Mouse (Mus musculus) large intestine, adult 2 months (tissue): Measurements from ENCODE around the gene Eef1b2. TPM values are rescaled to one million over a fixed set of nuclear protein-coding genes. Genes with fewer than 3 reads are reported as not detected.
"Not testable (repeated sequence)": the region's sequence is repeated elsewhere in the genome, so short reads cannot be mapped to it uniquely, and the experiment has no call there.

Source experiments
- DNase-seq: peaks from one replicate; pipeline ENCODE4 v3.0.0-alpha.2; 2012; ENCODE audit warnings: low read depth, low spot score
- WGBS: fragments of 180-500 bp; shearing (Covaris S2); methylation state at CpG from one replicate; pipeline ENCODE4 v1.1.7; 2018; 5-methylcytosine and 5-hydroxymethylcytosine counted together
- polyA plus RNA-seq: library from polyadenylated mRNA; depleted of rRNA; stranded (reverse); fragments of >200 nt; gene quantifications from 2 replicates; pipeline ENCODE4 v1.2.3, GENCODE M21; 2012; rRNA removed

Eef1b2 gene
- 332 and 402 TPM in 2 replicates for polyA plus RNA-seq

- DNase-seq, result peak; percentile 97
- under 1% methylated on average over 72 of the region's 72 CpGs for WGBS
Measured at GRCm38 (mm10) chr1:63176604-63177421, at the start of gene Eef1b2, which contains the start of gene Ndufs1. Gene Eef1b2, plus strand, starts transcription at chr1:63176825. Gene Ndufs1, minus strand, starts transcription at chr1:63176833.

DNA sequence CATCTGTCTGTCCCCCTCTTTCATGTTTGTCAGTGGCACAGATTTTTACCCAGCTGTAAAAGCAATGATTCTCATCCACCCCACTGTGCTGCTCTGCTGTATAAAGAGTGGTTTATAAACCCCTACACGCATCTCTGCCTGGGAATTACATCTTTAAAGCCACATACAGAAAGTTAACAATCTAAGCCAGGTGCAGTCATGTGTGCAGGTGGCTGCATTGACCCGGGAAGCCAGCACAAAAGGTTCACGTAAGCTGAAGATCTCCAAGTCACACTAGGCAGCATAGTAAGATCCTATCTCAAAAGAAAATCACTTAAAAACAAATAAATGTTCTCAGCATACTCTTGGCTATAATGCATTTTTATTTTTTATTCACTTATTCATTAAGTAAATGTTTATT is 47.4 kb upstream of the Eef1b2 start:
- WGBS, result 18% methylated on average over 3 of the region's 3 CpGs
- no peak for DNase-seq

DNA sequence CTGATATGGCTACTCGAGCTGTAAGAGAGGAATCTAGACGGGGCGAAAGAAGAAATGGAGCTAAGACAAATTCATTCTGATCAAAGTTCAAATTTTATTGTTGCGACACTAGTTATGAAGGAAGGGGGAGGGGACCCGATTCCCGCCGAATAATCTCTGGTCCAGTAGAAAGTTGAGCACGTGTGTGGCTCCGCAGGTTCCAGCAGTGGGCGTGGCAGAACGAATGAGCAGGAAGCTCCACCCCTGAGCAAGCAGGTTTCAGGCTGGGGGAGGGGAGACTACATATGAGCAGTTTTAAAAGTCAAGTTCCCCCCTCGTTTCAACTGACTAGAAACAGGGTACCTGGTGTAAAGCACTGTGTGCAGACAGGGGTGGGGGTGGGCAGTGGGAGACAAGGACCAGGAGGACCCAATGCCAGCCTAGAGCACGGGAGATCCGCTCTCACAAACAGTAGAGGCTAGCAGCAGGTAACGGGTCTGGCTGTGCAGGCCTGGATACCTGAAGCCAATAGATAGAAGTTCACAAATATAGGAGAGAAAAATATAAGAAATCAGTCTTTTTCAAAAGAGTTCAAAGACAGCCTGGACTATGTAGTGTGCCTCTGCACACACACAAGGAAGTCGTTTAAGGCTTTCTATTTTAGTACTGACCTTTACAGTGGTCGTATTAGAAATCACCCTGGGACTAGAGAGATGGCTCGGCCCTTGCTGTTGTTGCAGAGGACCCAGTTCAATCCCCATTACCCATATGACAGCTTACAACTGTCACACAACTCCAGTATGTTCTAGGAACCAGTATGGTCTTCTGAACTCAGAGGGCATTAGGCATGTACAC is 46.6 kb upstream of the Eef1b2 start:
- DNase-seq, result no peak
- WGBS, result 5% methylated on average over 18 of the region's 18 CpGs

DNA sequence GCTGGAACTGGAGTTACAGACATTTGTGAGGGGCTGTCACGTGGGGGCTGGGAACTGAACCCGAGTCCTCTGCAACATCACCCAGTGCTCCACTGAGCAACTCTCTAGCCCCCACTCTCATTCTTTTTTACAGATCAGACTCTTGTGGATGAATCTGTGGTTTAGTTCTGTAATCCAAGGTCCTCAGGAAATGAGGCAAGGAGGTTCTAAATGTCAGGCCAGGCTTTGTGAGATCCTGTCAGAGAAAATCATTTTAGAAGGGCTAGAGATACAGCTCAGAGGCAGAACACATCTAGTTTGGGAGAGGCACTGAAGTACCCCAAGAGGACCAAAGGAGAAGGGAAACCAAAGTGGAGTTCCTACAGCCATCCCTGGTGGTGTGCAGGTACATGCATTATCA is 45.7 kb upstream of the Eef1b2 start:
- 80% methylated on average over 2 of the region's 2 CpGs for WGBS
- DNase-seq, result no peak

- no peak for DNase-seq
- WGBS, result 90% methylated on average over 11 of the region's 11 CpGs
Measured at GRCm38 (mm10) chr1:63131766-63132165, 44.9 kb upstream of the Eef1b2 start.

DNA sequence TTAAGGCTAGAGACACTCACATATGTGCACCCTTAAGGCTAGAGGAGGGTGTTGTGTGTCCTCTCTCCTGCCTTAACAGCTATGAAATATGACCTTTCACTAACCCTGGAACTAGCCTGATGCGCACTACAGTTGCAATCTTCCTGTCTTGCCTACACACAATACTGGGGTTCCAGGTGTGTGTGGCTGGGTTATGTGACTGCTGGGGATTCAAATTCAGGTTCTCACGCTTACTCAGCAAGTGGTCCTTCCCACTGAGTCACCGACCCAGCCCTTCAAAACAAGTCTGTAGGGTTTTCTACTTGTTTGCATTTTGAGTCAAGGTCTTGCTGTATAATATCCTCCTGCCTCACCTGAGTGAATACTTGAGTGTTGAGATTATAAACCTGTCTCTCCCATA is 42.1 kb upstream of the Eef1b2 start:
- WGBS, result 84% methylated on average over 3 of the region's 3 CpGs
- no peak for DNase-seq

DNA sequence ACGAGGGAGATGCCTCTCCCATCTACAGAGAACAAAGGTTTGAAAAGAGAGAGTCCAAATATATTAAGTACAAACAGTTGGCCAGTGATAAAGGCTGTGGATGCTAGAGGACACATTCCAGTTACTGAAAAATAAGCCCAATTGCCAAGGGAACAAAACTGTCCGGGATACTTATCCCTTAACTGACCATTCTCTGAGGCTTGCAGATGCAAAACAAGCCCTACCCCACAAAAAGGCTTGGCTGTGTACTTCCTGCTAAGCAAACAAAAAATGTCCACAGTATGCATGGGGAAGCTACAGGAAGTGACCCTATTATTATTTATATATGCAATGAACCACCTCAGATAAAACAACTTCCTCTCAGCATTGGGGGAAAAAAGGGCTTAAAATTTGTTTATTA is 38.7 kb upstream of the Eef1b2 start:
- 70% methylated on average over 2 of the region's 2 CpGs for WGBS
- DNase-seq, result no peak

GRCm38 (mm10) chr1:63138586-63138985 is 38.0 kb upstream of the Eef1b2 start:
- 88% methylated on average over 1 of the region's 1 CpGs for WGBS
- not testable (repeated sequence) for DNase-seq

DNA sequence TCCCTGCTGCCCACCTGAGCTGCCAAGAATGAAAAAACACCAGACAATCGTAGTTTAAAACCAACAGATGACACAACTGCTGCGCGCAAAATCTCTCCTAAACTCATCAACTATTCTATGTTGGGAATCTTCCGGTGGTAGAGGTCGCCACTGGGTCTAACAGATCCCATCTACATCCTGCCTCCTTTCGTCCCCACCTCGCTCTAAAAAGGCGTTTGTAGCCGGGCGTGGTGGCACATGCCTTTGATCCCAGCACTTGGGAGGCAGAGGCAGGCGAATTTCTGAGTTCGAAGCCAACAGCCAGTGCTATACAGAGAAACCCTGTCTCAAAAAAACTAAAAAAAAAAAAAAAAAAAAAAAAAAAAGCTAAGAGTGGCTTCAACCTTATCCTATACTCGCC is 36.4 kb upstream of the Eef1b2 start:
- no peak for DNase-seq
- WGBS, result 96% methylated on average over 13 of the region's 13 CpGs

DNA sequence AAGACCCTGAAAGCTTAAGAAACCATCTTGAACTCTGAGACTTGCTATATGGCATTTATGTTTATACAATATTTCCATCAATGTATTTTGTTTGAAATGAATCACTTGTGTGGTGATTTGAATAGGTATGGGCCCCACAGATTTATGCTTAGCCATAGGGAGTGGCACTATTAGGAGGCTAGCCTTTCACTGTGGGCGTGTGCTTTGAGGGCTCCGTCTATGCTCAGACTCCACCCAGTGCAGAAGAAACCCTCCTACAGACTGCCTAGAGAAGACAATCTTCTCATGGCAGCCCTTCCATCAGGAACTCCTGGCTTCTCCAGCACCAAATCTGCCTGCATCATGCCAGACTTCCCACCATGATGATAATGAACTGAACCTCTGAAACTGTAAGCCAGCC is 8.0 kb upstream of the Eef1b2 start:
- WGBS, result 55% methylated on average over 2 of the region's 2 CpGs
- DNase-seq, result no peak

GRCm38 (mm10) chr1:63175853-63176252 is 772 bp upstream of the Eef1b2 start:
- WGBS, result 4% methylated on average over 11 of the region's 11 CpGs
- no peak for DNase-seq

DNA sequence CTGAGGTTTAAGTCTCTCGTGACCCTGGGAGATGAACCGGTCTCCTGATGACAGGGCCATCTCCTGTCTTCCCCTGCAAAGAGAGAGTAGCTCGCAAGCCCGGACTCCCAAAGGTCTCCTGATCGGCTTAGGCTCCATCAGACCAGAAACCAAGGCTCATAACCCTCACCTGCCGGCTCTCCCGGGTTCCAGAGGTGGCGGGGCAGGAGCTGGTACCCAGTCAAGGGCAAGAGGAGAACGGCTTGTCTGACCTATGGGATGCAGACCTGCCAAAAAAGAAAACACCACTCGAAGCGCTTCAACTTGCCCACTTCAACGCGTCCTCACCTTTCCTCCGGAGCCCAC is 394 bp upstream of the Eef1b2 start:
- WGBS, result under 1% methylated on average over 14 of the region's 14 CpGs
- no peak for DNase-seq

DNA sequence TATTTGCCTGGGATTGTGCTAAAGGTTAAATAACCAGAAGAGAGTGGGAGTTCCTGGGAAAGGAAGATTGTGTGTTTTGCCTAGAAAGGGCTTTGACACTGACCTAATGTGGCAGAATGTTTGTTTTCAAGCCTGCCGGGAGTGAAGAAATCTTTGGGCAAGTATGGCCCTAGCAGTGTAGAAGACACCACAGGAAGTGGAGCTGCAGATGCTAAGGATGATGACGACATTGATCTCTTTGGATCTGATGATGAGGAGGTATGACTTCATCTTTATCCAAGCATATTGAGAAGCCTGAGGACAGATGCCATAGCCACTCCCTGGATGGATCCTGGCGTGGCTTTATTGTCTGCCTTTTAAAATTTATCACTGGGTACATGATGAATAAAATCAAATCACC is 1.7 kb downstream of the Eef1b2 start:
- no peak for DNase-seq
- WGBS, result 39% methylated on average over 3 of the region's 3 CpGs

- no peak for DNase-seq
- WGBS, result 92% methylated on average over 4 of the region's 4 CpGs
Measured at GRCm38 (mm10) chr1:63180122-63180521, 3.5 kb downstream of the Eef1b2 start.

DNA sequence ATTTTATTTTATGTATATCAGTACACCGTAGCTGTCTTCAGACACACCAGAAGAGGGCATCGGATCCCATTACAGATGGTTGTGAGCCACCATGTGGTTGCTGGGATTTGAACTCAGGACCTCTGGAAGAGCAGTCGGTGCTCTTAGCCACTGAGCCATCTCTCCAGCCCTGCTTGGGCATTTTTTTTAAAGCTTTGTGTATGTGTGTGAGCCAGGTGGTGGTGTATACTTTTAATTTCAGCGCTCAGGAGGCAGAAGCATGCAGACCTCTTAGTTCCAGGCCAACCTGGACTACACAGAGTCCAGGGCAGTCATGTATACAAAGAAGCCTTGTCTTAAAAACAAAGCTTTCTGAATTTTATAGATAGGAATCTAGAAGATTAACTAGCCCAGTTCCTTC is 4.0 kb downstream of the Eef1b2 start:
- WGBS, result 70% methylated on average over 4 of the region's 4 CpGs
- not testable (repeated sequence) for DNase-seq

DNA sequence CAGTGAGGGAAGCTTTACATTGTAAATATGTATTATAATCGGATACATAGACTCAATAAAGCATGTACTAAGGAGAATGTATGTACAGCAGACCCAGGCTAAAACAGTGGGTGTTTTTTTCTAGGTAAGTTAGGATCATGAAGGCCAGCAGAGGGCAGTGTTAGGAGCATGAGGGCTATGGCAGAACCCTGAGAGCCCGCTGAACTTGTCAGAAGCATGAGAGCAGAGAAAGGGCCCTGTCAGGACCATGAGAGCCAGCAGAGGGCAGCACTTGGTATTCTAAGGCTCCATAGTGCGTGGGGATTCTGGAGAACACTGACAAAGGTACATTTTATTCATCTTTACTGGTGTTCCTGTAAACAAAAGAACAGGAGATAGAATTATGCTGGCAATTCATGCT is 4.4 kb downstream of the Eef1b2 start:
- 3% methylated on average over 3 of the region's 3 CpGs for WGBS
- peak; percentile 95 for DNase-seq

- DNase-seq, result no peak
- WGBS, result 98% methylated on average over 1 of the region's 1 CpGs
Measured at GRCm38 (mm10) chr1:63181480-63181879, 4.9 kb downstream of the Eef1b2 start.

DNA sequence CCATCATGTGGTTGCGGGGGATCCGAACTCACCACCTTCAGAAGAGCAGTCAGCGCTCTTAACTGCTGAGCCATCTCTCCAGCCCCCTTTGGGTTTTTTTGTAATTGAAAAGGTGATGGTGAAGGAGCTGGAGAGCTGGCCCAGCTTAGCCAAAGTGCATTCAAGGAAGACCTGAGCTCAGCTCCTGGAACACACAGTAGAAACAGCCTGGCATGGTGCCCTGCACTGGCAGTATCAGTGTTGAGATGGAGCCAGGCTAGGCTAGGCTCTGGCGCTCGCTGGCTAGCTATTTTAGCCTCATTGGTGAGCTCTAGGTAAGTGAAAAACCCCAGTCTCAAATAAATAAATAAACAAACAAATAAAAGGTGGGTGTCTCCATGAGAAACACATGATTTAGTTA is 5.6 kb downstream of the Eef1b2 start:
- DNase-seq, result no peak
- WGBS, result 72% methylated on average over 5 of the region's 5 CpGs

- WGBS, result 59% methylated on average over 10 of the region's 10 CpGs
- DNase-seq, result no peak
Measured at GRCm38 (mm10) chr1:63182636-63183270, 6.1 kb downstream of the Eef1b2 start.

DNA sequence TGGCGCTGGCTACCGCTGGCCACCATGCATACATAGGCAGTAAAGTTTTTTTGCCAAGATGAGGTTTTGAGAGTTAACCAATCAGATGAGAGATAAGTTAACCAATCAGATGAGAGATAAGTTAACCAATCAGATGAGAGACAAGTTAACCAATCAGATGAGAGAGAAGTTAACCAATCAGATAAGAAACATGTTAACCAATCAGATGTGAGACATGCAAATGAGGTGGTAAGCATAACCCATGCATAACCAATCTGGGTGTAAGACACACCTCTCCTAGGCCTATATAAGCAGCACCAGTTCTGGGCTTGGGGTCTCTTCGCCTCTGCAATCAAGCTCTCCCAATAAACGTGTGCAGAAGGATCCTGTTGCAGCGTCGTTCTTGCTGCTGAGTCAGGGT is 8.8 kb downstream of the Eef1b2 start:
- 92% methylated on average over 6 of the region's 6 CpGs for WGBS
- not testable (repeated sequence) for DNase-seq
